Comparison of ENCODE assay signal across 8 mouse cellular contexts in genomic region chr3:123322147-123322546, GRCm38 (mm10). TPM values are rescaled to one million over a fixed set of nuclear protein-coding genes. Genes with fewer than 3 reads are reported as not detected.
DNase-seq lines count a peak whose midpoint lies in the region; ATAC-seq and TF ChIP-seq lines count a peak whose summit lies in the region.

No protein-coding gene starts in this region.

- no peak for TF ChIP-seq POLR2A in heart, adult 2 months (IDR thresholded peaks at IDR 0.05; ENCODE audit: insufficient read depth, low read depth, low read length)
- no peak for TF ChIP-seq POLR2A in thymus, adult 2 months (IDR thresholded peaks at IDR 0.05; ENCODE audit: control insufficient read depth, extremely low read depth, insufficient read depth, low read length, poor library complexity)

- H3K27ac ChIP-seq in heart, adult 2 months: peak overlapping the region; percentile 81
- H3K27ac ChIP-seq in heart, embryonic 11.5 days (ENCODE audit: low read depth, low read length): no peak overlapping the region
- no peak overlapping the region for H3K27ac ChIP-seq in thymus, adult 2 months (ENCODE audit: control insufficient read depth, insufficient read depth, low read length)
- H3K27ac ChIP-seq in embryonic facial prominence, embryonic 14.5 days (replicated peaks; ENCODE audit: low read depth, low read length): no peak overlapping the region
- H3K27ac ChIP-seq in stomach, postnatal 0 days (replicated peaks): no peak overlapping the region

- peaks cover 6% of the 10 kb centered on the region for H3K4me1 ChIP-seq in heart, adult 2 months (ENCODE audit: control insufficient read depth, insufficient read depth, low read length)
- H3K4me1 ChIP-seq in heart, embryonic 11.5 days (ENCODE audit: control insufficient read depth, insufficient read depth, low read length): peaks cover 28% of the 10 kb centered on the region
- no peaks in the 10 kb centered on the region for H3K4me1 ChIP-seq in thymus, adult 2 months (replicated peaks; ENCODE audit: control insufficient read depth, insufficient read depth, low read length)
- no peaks in the 10 kb centered on the region for H3K4me1 ChIP-seq in embryonic facial prominence, embryonic 14.5 days (ENCODE audit: control insufficient read depth, insufficient read depth, low read length)
- H3K4me1 ChIP-seq in stomach, postnatal 0 days (replicated peaks; ENCODE audit: control insufficient read depth, insufficient read depth): no peaks in the 10 kb centered on the region

- no peak for ATAC-seq in heart, embryonic 11.5 days (replicated peaks; ENCODE audit: insufficient number of reproducible peaks, low FRiP score, low TSS enrichment)
- ATAC-seq in embryonic facial prominence, embryonic 14.5 days (ENCODE audit: low read depth): no peak
- no peak for ATAC-seq in stomach, postnatal 0 days (ENCODE audit: low FRiP score, low TSS enrichment)

- peak; percentile 81 for TF ChIP-seq CTCF in heart, adult 2 months (IDR thresholded peaks at IDR 0.05)
- no peak for TF ChIP-seq CTCF in thymus, adult 2 months (IDR thresholded peaks at IDR 0.05; ENCODE audit: borderline replicate concordance, control insufficient read depth, extremely low read depth, insufficient read depth, low read length, poor library complexity)
- peak; percentile 78 for TF ChIP-seq CTCF in stomach, postnatal 0 days (IDR thresholded peaks at IDR 0.05; ENCODE audit: low read depth)

- DNase-seq in heart, adult 2 months: no peak
- DNase-seq in thymus, adult 2 months: peak; percentile 13
- DNase-seq in thymus, postnatal 4 days: no peak
- peak; percentile 58 for DNase-seq in embryonic facial prominence, embryonic 14.5 days (ENCODE audit: low spot score)
- DNase-seq in left cerebral cortex, postnatal 14 days (ENCODE audit: low spot score in 2 of 2): peak; percentile 58 to 63
- DNase-seq in stomach, postnatal 0 days (ENCODE audit: low spot score): no peak
- no peak for DNase-seq in right cerebral cortex, postnatal 10 days (ENCODE audit: low spot score in 2 of 2)

- H3K4me2 ChIP-seq in heart, embryonic 11.5 days: no peak overlapping the region
- no peak overlapping the region for H3K4me2 ChIP-seq in embryonic facial prominence, embryonic 14.5 days (ENCODE audit: low read depth, low read length)
- no peak overlapping the region for H3K4me2 ChIP-seq in stomach, postnatal 0 days (replicated peaks; ENCODE audit: low read depth)

- H3K9me3 ChIP-seq in heart, embryonic 11.5 days (replicated peaks; ENCODE audit: control insufficient read depth, low read length): no peaks in the 10 kb centered on the region
- H3K9me3 ChIP-seq in embryonic facial prominence, embryonic 14.5 days (ENCODE audit: control insufficient read depth, low read length): no peaks in the 10 kb centered on the region
- no peaks in the 10 kb centered on the region for H3K9me3 ChIP-seq in stomach, postnatal 0 days (ENCODE audit: control insufficient read depth, low read length)

- 71% methylated on average over 1 of the region's 1 CpGs for WGBS in heart, adult 2 months
- 40% methylated on average over 1 of the region's 1 CpGs for WGBS in heart, embryonic 11.5 days (ENCODE audit: insufficient replicate concordance)
- 60% methylated on average over 1 of the region's 1 CpGs for WGBS in thymus, adult 2 months
- 28% methylated on average over 1 of the region's 1 CpGs for WGBS in embryonic facial prominence, embryonic 14.5 days
- WGBS in stomach, postnatal 0 days: 66% methylated on average over 1 of the region's 1 CpGs

- no peak overlapping the region for H3K4me3 ChIP-seq in heart, adult 2 months
- H3K4me3 ChIP-seq in heart, embryonic 11.5 days (ENCODE audit: low read depth, low read length): no peak overlapping the region
- no peak overlapping the region for H3K4me3 ChIP-seq in thymus, adult 2 months (ENCODE audit: control insufficient read depth, insufficient read depth, low read length)
- H3K4me3 ChIP-seq in embryonic facial prominence, embryonic 14.5 days (ENCODE audit: low read depth, low read length): no peak overlapping the region
- H3K4me3 ChIP-seq in stomach, postnatal 0 days (ENCODE audit: low read depth, low read length): no peak overlapping the region

- H3K9ac ChIP-seq in heart, adult 2 months (ENCODE audit: low read depth, low read length): no peak overlapping the region
- H3K9ac ChIP-seq in heart, embryonic 11.5 days (ENCODE audit: low read depth, low read length): no peak overlapping the region
- no peak overlapping the region for H3K9ac ChIP-seq in embryonic facial prominence, embryonic 14.5 days (ENCODE audit: low read depth, low read length)
- no peak overlapping the region for H3K9ac ChIP-seq in stomach, postnatal 0 days (ENCODE audit: low read length)

- no peak for TF ChIP-seq EP300 in heart, adult 2 months (IDR thresholded peaks at IDR 0.05; ENCODE audit: insufficient read depth, low read depth, low read length)
- no peak for TF ChIP-seq EP300 in stomach, postnatal 0 days (optimal IDR thresholded peaks at IDR 0.05)

- H3K79me2 ChIP-seq in heart, adult 2 months (replicated peaks; ENCODE audit: control insufficient read depth, insufficient read depth, low read length): no peaks in the 10 kb centered on the region

- H3K27me3 ChIP-seq in heart, adult 2 months (ENCODE audit: control insufficient read depth, insufficient read depth, low read length): no peaks in the 10 kb centered on the region
- no peaks in the 10 kb centered on the region for H3K27me3 ChIP-seq in heart, embryonic 11.5 days (ENCODE audit: control insufficient read depth, insufficient read depth, low read length)
- H3K27me3 ChIP-seq in thymus, adult 2 months (ENCODE audit: control insufficient read depth, insufficient read depth, low read length): no peaks in the 10 kb centered on the region
- no peaks in the 10 kb centered on the region for H3K27me3 ChIP-seq in embryonic facial prominence, embryonic 14.5 days (replicated peaks; ENCODE audit: control insufficient read depth, insufficient read depth, low read length)
- no peaks in the 10 kb centered on the region for H3K27me3 ChIP-seq in stomach, postnatal 0 days (ENCODE audit: control insufficient read depth, insufficient read depth, low read length)

- intact Hi-C loops in heart, adult 2 months (cut with DNase I): loop anchor here (1.0 to 2.0 kb wide), 3 partner anchors 55 to 88 kb away; partner anchors contain the start of gene Sec24d
- intact Hi-C loops in left cerebral cortex, postnatal 14 days (cut with DNase I): loop anchor here (1.0 to 2.0 kb wide), 3 partner anchors 88 to 161 kb away; no protein-coding TSS in a partner anchor

- peaks cover 18% of the 10 kb centered on the region for H3K36me3 ChIP-seq in heart, adult 2 months (ENCODE audit: control insufficient read depth, insufficient read depth, low read length)
- 0 out of 2 replicates have a peak, but pooled peaks cover 1% of the 10 kb centered on the region for H3K36me3 ChIP-seq in heart, embryonic 11.5 days (ENCODE audit: control insufficient read depth, insufficient read depth, low read length)
- H3K36me3 ChIP-seq in thymus, adult 2 months (ENCODE audit: control insufficient read depth, insufficient read depth, low read length): no peaks in the 10 kb centered on the region
- H3K36me3 ChIP-seq in embryonic facial prominence, embryonic 14.5 days (ENCODE audit: control insufficient read depth, insufficient read depth, low read length): peaks cover 22% of the 10 kb centered on the region
- no peaks in the 10 kb centered on the region for H3K36me3 ChIP-seq in stomach, postnatal 0 days (ENCODE audit: control insufficient read depth, insufficient read depth, low read length)

RNA-seq across cellular contexts. Expression of gene Sec24d, which starts 54.9 kb away (rescaled TPM):
- total RNA-seq in heart, adult 2 months (2021): 10 to 100 TPM; 32.9 to 35.9 TPM
- 32.9 and 39.6 TPM in 2 replicates for polyA plus RNA-seq in heart, adult 2 months (2012; rRNA removed)
- polyA plus RNA-seq in heart, embryonic 11.5 days (2014; fragmentation: Nextera tagmentation; extraction: Ambion mirVana): 66.1 and 73.4 TPM in 2 replicates
- 30.2 and 34.0 TPM in 2 replicates for polyA plus RNA-seq in thymus, adult 2 months (2012; rRNA removed)
- polyA plus RNA-seq in embryonic facial prominence, embryonic 14.5 days (2014; fragmentation: Nextera tagmentation; extraction: Ambion mirVana): 125 and 128 TPM in 2 replicates
- 10 to 100 TPM; 12.6 to 16.4 TPM for total RNA-seq in left cerebral cortex, postnatal 14 days (2021)
- 53.1 and 55.6 TPM in 2 replicates for polyA plus RNA-seq in stomach, postnatal 0 days (2015; fragmentation: Nextera tagmentation; extraction: Ambion mirVana)

Comparison
In these comparisons a context has a peak if more than half of its experiments do, and no peak if none do; other contexts are left out.
1. DNase-seq: peak in thymus, adult 2 months (single experiment), embryonic facial prominence, embryonic 14.5 days (single experiment) and left cerebral cortex, postnatal 14 days (2 of 2); none in heart, adult 2 months (0 of 2), thymus, postnatal 4 days (single experiment), stomach, postnatal 0 days (single experiment) and right cerebral cortex, postnatal 10 days (0 of 2).